Mouse (Mus musculus) hindbrain, embryonic 15.5 days (tissue): ENCODE results near the gene Ncf2. TPM values are rescaled to one million over a fixed set of nuclear protein-coding genes. Genes with fewer than 3 reads are reported as not detected.

ENCODE experiments used
- ATAC-seq: fragments of 200-750 bp; cut with Nextera tagmentation; 2 replicates; pipeline ENCODE4 v1.8.0; 2017; ENCODE audit warnings: low read depth, moderate number of reproducible peaks, moderate TSS enrichment; ENCODE audit not compliant: low FRiP score
- H3K27ac ChIP-seq: fragments of 300-500 bp; sonication (generic); replicated peaks from 2 replicates; pipeline ENCODE4 v1.5.1; 2015; ENCODE audit warnings: mild to moderate bottlenecking, inconsistent platforms
- H3K27me3 ChIP-seq: fragments of 300-500 bp; sonication (generic); 2 replicates; pipeline ENCODE4 v1.6.1; 2015; ENCODE audit warnings: control low read depth, inconsistent platforms
- H3K36me3 ChIP-seq: fragments of 300-500 bp; sonication (generic); 2 replicates; pipeline ENCODE4 v1.6.1; 2015; ENCODE audit warnings: control low read depth, inconsistent platforms
- H3K4me1 ChIP-seq: fragments of 300-500 bp; sonication (generic); replicated peaks from 2 replicates; pipeline ENCODE4 v1.6.1; 2015; ENCODE audit warnings: control low read depth, inconsistent platforms
- H3K4me2 ChIP-seq: fragments of 300-500 bp; sonication (generic); 2 replicates; pipeline ENCODE4 v1.6.1; 2015; ENCODE audit warnings: moderate library complexity, mild to moderate bottlenecking, inconsistent platforms
- H3K4me3 ChIP-seq: fragments of 300-500 bp; sonication (generic); 2 replicates; pipeline ENCODE4 v1.5.1; 2015; ENCODE audit warnings: mild to moderate bottlenecking, inconsistent platforms
- H3K9ac ChIP-seq: fragments of 300-500 bp; sonication (generic); 2 replicates; pipeline ENCODE4 v1.6.1; 2015; ENCODE audit warnings: inconsistent platforms
- H3K9me3 ChIP-seq: fragments of 300-500 bp; sonication (generic); 2 replicates; pipeline ENCODE4 v1.6.1; 2016; ENCODE audit warnings: control low read depth, inconsistent platforms
- WGBS: fragments of 180-500 bp; shearing (Covaris S2); methylation state at CpG from one replicate; pipeline ENCODE4 v1.1.7; 2015; 5-methylcytosine and 5-hydroxymethylcytosine counted together
- polyA plus RNA-seq: library from polyadenylated mRNA; unstranded; fragments of >200 nt; fragmentation: Nextera tagmentation; extraction: Ambion mirVana; gene quantifications from 2 replicates; pipeline ENCODE4 v1.2.1, GENCODE M21; 2015

Gene Ncf2
- polyA plus RNA-seq, 1 experiment from 2014 or later = 2.2 TPM

DNA sequence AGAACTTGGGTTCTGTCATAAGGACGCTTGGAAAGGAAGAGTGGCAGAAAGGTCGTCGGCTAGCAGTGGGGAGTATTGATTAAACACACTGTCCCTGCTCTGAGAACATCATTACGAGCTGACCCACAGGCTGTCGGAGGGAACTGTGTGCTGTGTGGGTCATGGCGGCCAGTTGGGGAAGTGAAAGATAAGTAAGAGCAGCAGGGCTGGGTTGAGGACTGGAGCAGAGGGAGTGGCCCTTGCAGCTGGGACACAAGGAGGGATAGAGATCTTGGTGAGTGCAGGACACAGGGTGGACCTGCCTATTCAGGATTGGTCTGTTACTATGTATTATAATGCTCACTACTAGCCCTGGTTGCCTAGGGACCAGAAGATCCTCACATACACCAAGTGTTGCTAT, 4.9 kb downstream of the Ncf2 start:
- H3K4me1 ChIP-seq = peaks cover 1% of the 10 kb centered on the region; the same call in 1 of the 2 replicates
- no peak overlapping the region for H3K9ac ChIP-seq
- ATAC-seq = no peak
- no peak overlapping the region for H3K4me3 ChIP-seq
- no peaks in the 10 kb centered on the region for H3K9me3 ChIP-seq
- WGBS = 82% methylated on average over 6 of the region's 6 CpGs
- H3K36me3 ChIP-seq = no peaks in the 10 kb centered on the region
- H3K27me3 ChIP-seq = no peaks in the 10 kb centered on the region
- H3K4me2 ChIP-seq = no peak overlapping the region
- H3K27ac ChIP-seq = no peak overlapping the region

DNA sequence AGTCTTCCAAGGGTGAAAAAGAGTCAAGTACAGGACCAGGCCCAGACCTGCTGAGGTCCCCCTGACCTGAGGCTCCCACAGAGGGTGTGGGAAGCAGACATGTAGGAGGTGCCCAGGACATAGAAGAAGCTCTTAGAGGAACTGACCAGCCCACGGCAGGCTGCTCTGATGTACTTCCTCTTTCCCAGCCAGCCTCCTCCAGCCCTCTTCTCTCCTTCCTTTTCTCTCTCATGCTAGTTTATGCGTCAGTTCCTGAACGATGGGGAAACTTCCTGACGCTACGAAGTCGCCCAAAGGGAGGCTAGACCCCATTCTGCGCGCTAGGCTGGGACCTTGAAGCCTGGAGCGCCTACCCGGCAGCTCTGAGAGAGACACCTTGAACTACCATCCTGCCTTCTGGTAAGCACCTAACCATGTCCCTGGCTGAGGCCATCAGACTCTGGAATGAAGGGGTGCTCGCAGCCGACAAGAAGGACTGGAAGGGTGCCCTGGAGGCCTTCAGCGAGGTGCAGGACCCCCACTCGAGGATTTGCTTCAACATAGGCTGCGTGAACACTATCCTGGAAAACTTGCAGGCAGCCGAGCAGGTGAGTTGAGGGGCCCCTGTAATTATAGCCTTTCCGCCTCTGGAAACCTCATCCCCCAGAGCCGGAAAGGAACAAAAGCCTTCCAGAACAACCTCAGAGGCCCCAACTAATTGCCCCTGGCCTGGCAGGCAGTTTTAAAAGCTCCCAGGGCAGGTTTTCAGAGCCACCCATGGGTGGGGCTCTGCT, 7.8 kb downstream of the Ncf2 start:
- no peak overlapping the region for H3K27ac ChIP-seq
- no peak overlapping the region for H3K9ac ChIP-seq
- H3K4me3 ChIP-seq = no peak overlapping the region
- H3K9me3 ChIP-seq = no peaks in the 10 kb centered on the region
- WGBS = 84% methylated on average over 18 of the region's 18 CpGs
- no peaks in the 10 kb centered on the region for H3K36me3 ChIP-seq
- no peak overlapping the region for H3K4me2 ChIP-seq
- no peak for ATAC-seq
- H3K27me3 ChIP-seq = no peaks in the 10 kb centered on the region
- no peaks in the 10 kb centered on the region for H3K4me1 ChIP-seq

DNA sequence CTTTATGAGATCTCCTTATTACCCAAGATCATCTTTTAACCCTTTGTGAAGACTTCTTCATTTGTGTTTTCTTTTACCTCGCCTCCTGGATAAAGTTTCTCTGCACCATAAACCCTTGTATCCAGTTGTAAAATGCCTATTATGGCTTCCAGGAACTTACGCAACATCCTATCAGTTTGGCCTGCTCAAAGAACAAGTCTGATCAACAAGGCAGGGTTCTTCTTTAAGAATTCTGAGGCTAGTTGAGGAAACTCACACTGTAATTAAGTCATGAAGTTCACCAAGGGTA, 8.3 kb downstream of the Ncf2 start:
- Histone ChIP-seq H3K27ac (no peak overlapping the region), H3K27me3 (no peaks in the 10 kb centered on the region), H3K9ac (no peak overlapping the region), H3K4me3 (no peak overlapping the region), H3K9me3 (no peaks in the 10 kb centered on the region), H3K4me1 (no peaks in the 10 kb centered on the region), H3K4me2 (no peak overlapping the region), H3K36me3 (no peaks in the 10 kb centered on the region)
- no peak for ATAC-seq
- WGBS = 95% methylated on average over 2 of the region's 2 CpGs

DNA sequence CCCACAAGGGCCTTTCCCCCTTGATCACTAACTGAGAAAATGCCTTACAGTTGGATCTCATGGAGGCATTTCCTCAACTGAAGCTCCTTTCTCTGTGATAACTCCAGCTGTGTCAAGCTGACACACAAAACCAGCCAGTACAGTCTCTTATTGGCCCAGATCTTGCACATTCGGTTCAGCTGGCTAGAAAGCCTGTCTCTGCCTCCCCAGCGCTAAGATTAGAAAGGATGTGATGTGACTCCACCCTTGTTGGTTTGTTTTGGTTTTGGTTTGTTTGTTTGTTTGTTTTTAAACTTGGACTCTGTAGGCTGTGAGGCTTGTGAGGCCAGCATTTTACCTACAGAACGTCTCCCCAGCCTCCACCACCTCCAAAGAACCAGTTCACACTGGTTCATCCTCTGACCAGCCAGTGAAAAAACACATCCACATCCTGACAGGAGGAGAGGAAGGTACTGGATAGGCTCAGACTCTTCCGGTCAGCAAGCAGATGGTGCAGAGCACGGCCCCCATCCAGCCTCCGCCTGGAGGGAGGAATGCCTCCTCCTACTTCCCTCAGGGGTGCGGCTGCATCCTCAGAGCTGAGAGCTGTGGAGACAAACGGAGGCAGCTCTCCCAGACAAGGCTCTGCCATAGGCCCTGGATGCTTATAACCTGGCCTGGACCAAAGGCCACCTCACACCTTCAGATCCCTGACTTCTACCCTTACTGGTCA, 9.7 kb downstream of the Ncf2 start:
- Histone ChIP-seq H3K9me3 (no peaks in the 10 kb centered on the region), H3K4me2 (no peak overlapping the region), H3K9ac (no peak overlapping the region), H3K36me3 (no peaks in the 10 kb centered on the region), H3K27me3 (no peaks in the 10 kb centered on the region), H3K4me3 (no peak overlapping the region), H3K27ac (no peak overlapping the region), H3K4me1 (peaks cover under 1% of the 10 kb centered on the region; the same call in 1 of the 2 replicates)
- ATAC-seq = 0 out of 2 replicates have a peak, but pooled peaks have one; percentile 54
- 39% methylated on average over 8 of the region's 8 CpGs for whole genome bisulfite sequencing

DNA sequence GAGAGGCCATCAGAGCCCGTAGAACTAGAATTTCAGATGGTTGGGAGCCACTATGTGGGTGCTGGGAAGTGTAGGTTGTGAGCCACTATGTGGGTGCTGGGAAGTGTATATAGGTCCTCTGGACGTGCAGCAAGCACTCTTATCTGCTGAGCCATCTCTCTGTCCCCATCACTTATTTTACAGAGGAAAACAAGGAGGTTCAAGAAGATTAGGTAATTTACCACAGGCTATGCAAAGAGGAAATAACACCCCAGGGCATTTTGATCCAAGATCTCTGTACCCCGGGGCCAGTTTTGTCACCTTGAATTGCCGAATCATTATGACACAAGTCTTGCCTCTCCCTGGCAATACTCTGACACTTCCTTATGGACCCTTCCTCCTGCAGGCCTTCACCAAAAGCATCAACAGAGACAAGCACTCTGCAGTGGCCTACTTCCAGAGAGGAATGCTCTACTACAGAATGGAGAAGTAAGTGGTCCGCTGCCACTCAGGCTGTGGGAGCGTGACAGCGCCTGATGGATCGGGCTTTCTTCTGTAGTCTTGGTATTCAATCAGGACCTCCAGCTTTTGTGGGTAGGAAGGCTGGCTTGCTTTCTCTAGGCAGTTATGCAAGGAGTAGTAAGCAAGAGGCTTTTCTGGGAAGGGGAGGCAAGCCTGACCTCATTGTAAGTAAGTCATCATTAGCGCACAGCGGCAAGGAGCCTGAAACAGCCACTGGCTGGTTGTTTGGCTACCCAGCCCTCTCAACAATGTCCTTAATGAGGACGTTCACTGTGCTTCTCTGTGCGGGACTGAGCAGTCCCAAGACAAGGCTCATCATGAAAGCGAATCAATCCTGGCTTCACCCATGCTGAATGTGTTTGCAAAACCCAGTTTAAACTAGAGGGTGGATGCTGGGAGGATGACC, 10.8 kb downstream of the Ncf2 start:
- Histone ChIP-seq H3K4me3 (no peak overlapping the region), H3K9ac (no peak overlapping the region), H3K36me3 (no peaks in the 10 kb centered on the region), H3K27ac (no peak overlapping the region), H3K4me2 (no peak overlapping the region), H3K27me3 (no peaks in the 10 kb centered on the region), H3K4me1 (peaks cover 11% of the 10 kb centered on the region), H3K9me3 (no peaks in the 10 kb centered on the region)
- 51% methylated on average over 13 of the region's 13 CpGs for WGBS
- no peak for ATAC-seq

DNA sequence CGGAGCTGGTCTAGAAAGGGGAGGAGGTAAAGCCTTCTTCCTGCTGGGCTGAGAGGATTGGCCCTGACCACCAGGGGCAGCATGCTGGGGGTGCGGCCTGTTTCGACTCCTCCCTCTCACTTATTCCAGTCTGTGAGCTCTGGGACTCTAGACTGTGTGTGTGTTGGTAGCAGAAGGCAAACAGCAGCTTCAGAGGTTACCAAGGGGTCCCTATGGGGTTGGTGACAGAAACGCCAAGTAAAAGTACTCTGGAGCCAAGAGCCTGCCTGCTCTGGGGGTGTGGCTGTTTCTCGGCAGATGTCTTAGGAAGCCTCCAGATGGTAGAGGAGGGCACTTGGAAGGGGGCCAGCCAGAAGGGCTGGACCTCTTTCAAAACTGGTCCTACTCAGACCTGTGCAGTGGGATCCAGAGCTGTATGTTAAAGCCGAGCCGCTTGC, 15.3 kb downstream of the Ncf2 start:
- peaks cover 35% of the 10 kb centered on the region for H3K4me1 ChIP-seq
- no peak overlapping the region for H3K9ac ChIP-seq
- no peak overlapping the region for H3K4me2 ChIP-seq
- H3K27ac ChIP-seq = no peak overlapping the region; the same call in 1 of the 2 replicates
- no peaks in the 10 kb centered on the region for H3K9me3 ChIP-seq
- no peak overlapping the region for H3K4me3 ChIP-seq
- peak; percentile 84 for ATAC-seq
- no peaks in the 10 kb centered on the region for H3K36me3 ChIP-seq
- 33% methylated on average over 7 of the region's 7 CpGs for WGBS
- no peaks in the 10 kb centered on the region for H3K27me3 ChIP-seq

DNA sequence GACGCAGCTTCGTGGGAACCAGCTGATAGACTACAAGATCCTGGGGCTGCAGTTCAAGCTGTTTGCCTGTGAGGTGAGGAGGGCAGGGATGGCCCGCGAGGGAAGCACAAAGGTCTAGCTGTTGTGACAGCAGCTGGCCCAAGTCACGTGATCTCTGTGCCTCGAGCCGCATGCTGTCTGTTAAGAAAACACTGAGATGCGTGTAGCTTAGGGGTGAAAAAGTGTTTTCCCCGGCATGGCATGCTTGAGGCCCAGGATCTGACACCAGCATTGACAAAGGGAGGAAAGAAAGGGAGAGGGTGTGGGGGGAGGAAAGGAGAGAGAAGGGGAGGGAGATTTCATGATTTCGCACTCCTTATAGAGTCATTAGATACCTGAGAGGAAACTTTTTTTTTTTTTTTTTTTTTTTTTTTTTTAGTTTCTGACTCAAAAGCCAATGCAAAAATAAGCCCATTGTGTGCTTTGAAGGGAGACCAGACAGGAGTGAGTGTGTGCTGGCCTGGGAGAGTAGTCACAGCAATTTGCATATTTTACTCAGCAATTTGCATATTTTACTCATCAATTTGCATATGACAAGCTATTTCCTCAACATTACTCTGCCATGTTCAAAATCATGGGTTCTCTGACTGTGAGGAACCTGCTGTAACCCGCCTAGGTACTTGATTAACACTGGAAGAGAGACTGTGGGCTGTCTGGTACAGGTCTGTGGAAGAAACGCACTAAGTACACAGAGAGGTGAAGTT, 17.2 kb downstream of the Ncf2 start:
- peak overlapping the region; percentile 42 for H3K27ac ChIP-seq
- H3K9me3 ChIP-seq = no peaks in the 10 kb centered on the region
- no peak overlapping the region for H3K4me3 ChIP-seq
- H3K36me3 ChIP-seq = no peaks in the 10 kb centered on the region
- H3K9ac ChIP-seq = no peak overlapping the region
- H3K4me2 ChIP-seq = no peak overlapping the region
- H3K27me3 ChIP-seq = no peaks in the 10 kb centered on the region
- WGBS = 11% methylated on average over 12 of the region's 12 CpGs
- peaks cover 35% of the 10 kb centered on the region for H3K4me1 ChIP-seq
- ATAC-seq = no peak

DNA sequence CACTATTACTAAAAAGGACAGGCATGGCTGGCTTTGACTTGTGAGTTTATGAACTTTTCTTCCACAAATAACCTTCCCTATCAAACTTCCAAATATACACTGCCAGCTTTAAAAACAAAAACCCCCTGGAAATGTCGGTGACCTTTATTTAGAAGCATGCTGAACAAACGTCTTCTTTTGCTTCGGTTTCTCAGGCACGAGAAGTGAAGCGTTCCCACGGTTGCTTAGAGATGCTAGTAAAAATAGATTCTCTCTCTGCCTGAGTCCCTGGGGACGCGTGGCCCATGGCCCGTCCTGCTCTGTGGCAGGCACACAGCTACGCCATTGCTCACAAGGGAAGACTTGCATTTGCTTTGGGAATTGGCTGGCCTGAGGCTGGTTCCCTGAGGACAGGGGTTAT, 17.8 kb downstream of the Ncf2 start:
- H3K4me2 ChIP-seq = no peak overlapping the region
- WGBS = 5% methylated on average over 10 of the region's 10 CpGs

DNA sequence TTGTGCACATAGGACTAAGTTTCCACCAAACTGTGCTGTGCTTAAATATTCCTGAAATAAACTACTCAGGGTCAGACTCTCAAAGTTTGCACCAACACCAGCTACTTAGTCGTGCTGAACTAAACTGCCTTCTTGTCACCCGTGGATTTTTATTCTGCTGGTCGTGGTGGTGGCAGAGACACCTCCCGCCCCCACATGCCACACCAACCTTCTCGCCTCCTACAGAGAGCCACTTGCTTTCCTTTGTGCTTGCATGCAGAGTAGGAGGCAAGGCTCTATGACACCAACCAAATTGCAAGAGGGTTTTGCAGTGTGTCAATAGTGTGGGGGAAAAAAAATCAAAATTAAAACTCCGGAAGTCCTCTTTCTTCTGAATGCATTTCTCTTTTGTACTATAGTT, 19.6 kb downstream of the Ncf2 start:
- H3K4me1 ChIP-seq = peaks cover 35% of the 10 kb centered on the region
- 83% methylated on average over 6 of the region's 6 CpGs for WGBS
- H3K4me3 ChIP-seq = no peak overlapping the region
- H3K4me2 ChIP-seq = no peak overlapping the region
- no peak overlapping the region for H3K9ac ChIP-seq
- no peak for ATAC-seq
- no peaks in the 10 kb centered on the region for H3K36me3 ChIP-seq
- no peak overlapping the region for H3K27ac ChIP-seq
- H3K27me3 ChIP-seq = no peaks in the 10 kb centered on the region
- H3K9me3 ChIP-seq = no peaks in the 10 kb centered on the region

More for the DNA sequence above, 17.8 kb downstream of the Ncf2 start:
- H3K27ac ChIP-seq = peak overlapping the region; percentile 31; the same call in 1 of the 2 replicates
- no peaks in the 10 kb centered on the region for H3K27me3 ChIP-seq
- no peaks in the 10 kb centered on the region for H3K9me3 ChIP-seq
- H3K4me3 ChIP-seq = no peak overlapping the region
- H3K36me3 ChIP-seq = no peaks in the 10 kb centered on the region
- no peak overlapping the region for H3K9ac ChIP-seq
- peak; percentile 35; the same call in 1 of the 2 replicates for ATAC-seq
- peaks cover 35% of the 10 kb centered on the region for H3K4me1 ChIP-seq

DNA sequence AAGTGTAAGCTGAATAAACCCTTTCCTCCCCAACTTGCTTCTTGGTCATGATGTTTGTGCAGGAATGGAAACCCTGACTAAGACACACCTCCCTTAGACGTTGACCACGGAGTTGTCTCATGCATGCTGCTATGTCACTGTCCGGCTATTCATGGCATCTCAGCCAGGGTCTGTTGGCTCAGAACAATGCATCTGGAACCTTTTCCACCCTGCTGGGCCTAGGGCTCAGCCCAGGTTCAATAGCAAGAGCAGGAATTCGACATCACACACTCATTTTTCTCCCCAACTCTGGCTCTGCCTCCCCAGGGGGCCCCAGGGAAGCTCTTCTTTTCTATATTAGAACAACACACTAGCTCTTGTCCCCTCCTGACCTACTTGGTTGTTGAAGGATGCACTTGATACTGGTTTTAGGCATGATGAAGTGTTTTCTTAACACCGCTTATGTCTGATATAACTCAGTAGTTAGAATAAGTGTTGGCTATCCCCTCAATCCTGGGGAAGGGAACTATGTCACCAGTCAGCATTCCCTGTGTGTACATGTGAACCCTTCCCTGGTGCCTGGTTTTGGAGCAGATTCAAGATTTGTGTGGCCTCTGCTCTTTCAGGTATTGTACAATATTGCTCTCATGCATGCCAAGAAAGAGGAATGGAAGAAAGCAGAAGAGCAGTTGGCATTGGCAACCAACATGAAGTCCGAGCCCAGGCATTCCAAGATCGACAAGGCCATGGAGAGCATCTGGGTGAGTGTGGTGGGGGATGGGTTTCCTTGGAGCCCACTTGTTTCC, 21.1 kb downstream of the Ncf2 start:
- no peak for ATAC-seq
- no peak overlapping the region for H3K4me2 ChIP-seq

DNA sequence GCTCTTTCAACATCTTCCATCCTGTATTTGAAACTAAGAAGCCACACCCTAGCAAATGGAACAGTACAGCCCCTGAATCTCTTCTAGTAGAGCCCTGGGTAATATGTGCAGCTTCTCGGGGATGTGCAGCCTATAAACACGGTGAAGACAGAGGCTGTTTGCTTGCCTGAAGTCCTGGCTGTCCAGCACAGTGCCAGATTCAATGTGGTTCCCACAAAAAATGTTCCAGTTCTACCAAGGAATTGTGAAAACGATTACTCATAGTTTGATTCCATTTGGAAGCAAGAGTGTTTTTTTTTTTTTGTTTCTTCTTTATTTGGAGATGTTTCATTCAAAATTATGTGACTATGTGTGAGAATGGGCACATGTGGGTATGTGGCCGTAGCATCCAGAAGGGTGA, 21.8 kb downstream of the Ncf2 start:
- H3K4me1 ChIP-seq = peaks cover 16% of the 10 kb centered on the region
- 85% methylated on average over 4 of the region's 4 CpGs for WGBS
- no peak for ATAC-seq
- no peaks in the 10 kb centered on the region for H3K9me3 ChIP-seq
- no peak overlapping the region for H3K4me2 ChIP-seq
- no peaks in the 10 kb centered on the region for H3K27me3 ChIP-seq
- no peak overlapping the region for H3K9ac ChIP-seq
- H3K27ac ChIP-seq = no peak overlapping the region
- no peaks in the 10 kb centered on the region for H3K36me3 ChIP-seq
- H3K4me3 ChIP-seq = no peak overlapping the region

More for the DNA sequence above, 21.1 kb downstream of the Ncf2 start:
- no peaks in the 10 kb centered on the region for H3K9me3 ChIP-seq
- WGBS = 66% methylated on average over 7 of the region's 7 CpGs
- H3K36me3 ChIP-seq = no peaks in the 10 kb centered on the region
- H3K9ac ChIP-seq = no peak overlapping the region
- H3K27ac ChIP-seq = no peak overlapping the region
- no peaks in the 10 kb centered on the region for H3K27me3 ChIP-seq
- no peak overlapping the region for H3K4me3 ChIP-seq
- H3K4me1 ChIP-seq = peaks cover 22% of the 10 kb centered on the region
